Mouse (Mus musculus) skeletal muscle tissue, adult 2 months (tissue): ENCODE data around the gene Mettl24.

ENCODE experiments used
- DNase-seq: peaks from one replicate; pipeline ENCODE4 v3.0.0-alpha.2; 2012; ENCODE audit warnings: low read depth, low spot score

Mettl24 gene

DNA sequence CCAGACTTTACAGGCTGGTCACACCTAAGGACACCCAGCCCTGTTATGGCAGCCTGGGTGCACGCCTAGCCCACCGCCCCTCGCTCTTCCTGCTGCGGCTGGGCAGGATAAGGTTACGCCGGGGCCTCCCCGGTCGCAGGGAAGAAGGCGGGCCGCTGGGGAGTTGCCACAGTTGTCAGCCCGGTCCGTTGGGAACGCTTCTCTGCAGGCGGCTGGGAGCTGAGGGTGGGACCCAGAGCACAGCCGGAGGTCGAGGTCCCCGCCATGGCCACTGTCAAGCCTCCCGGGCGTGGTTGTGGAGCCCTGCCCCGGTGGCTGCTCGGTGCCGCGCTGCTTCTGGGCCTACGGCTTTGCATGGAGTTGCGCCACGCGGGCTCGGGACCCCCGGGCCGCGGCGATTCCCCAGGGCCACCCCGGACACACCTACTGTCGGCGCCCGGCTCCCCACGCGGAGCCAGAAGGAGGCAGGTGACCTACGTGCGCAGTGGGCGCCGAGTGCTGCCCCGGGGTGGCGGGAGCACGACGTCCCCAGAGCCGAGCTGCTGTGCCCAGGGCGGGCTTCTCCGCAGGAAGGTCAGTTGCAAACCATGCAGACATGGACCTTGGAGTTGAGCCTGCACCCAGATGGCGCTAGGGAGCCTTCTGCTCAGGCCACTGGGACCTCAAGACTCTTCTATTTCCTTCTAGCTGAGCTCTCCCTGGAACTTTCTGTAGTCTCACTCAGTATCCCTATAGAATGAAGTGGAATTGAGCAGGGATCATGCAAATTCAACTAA lies at the start of gene Mettl24:
Gene Mettl24, plus strand, starts transcription at position 191 of the 776 bp plus-strand sequence.
- DNase-seq, result peak; percentile 53

DNA sequence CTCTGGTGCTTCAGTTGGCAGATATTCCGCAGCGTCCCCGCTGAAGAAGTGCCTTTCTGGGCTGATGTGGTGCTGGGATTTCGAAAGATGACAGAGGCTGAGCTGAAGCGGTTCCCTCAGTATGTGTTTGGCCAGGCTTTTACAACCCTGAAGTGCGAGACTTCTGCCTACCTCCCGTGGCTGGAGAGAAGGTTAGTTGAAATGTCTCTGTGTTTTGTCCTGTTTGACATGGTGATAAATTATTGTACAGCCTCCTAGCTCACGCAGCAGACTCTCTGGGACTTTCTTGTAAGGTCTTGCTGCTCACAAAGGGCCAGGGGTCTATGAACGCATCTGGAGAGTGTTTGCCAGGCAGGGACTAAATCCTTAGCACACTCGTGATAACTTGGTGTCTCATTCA lies 45.8 kb upstream of the Mettl24 start:
- DNase-seq, result no peak

- no peak for DNase-seq
Observed at GRCm38 (mm10) chr10:40638276-40638675, 44.8 kb upstream of the Mettl24 start.

- DNase-seq, result no peak
Observed at GRCm38 (mm10) chr10:40638823-40639819, 44.0 kb upstream of the Mettl24 start.

GRCm38 (mm10) chr10:40640406-40640805 lies 42.7 kb upstream of the Mettl24 start:
- DNase-seq, result no peak

DNA sequence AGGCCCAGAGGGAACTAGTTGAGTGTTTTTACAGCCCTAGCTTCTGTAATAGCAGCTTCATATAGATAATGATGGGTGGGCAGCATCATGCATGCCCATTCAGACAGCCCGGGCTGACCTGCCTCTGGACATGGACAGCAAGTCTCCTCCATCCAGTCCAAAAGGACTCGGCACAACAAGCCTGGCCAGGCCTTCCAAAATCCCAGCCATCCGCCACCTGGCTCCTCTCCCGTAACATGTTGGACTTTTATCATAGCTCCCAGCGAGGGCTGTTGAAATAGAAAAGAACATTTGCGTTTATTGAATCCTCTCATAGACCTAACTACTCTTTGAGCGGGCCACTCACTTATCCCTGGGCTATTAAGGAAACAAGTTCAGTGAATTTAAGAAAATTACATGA lies 41.2 kb upstream of the Mettl24 start:
- no peak for DNase-seq

- DNase-seq, result no peak
Observed at GRCm38 (mm10) chr10:40643126-40643525, 40.0 kb upstream of the Mettl24 start.

DNA sequence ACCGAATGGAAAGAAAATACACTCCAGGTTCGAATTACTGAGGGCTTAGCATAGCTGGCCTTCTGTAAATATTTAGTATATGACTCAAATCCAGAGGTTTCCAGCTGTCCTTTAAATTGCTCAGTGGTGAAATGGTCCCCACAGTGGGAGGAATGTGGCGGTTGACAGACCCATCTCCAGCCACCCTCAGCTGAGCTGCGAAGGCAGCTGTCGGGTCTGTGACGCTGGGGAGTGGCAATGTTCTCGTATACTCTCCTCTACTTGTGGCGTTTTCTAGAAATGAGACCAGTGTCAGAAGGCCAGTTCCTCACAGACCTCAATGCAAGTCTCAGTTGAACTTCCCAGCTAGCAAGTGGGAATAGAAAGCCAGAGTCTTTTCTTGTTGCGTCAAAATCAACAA lies 38.6 kb upstream of the Mettl24 start:
- DNase-seq, result no peak

DNA sequence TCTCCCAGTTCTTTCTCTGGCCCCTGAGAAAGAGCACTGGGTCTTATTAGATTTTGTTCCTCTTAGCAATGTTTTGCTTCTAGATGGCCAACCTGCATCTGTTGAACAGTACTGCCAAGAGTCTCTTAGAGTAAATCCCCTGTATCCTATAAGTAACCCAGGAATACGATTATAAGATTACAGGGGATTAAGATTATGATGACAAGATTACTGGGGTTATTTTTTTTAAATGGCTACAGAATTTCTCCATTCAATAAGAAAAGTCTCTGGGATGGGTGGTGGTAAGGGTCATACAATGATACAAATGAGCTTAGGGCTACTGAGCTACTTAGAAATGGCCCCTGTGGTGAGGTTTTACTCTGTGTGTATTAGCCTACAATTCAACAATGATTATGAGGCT lies 37.7 kb upstream of the Mettl24 start:
- DNase-seq, result no peak

DNA sequence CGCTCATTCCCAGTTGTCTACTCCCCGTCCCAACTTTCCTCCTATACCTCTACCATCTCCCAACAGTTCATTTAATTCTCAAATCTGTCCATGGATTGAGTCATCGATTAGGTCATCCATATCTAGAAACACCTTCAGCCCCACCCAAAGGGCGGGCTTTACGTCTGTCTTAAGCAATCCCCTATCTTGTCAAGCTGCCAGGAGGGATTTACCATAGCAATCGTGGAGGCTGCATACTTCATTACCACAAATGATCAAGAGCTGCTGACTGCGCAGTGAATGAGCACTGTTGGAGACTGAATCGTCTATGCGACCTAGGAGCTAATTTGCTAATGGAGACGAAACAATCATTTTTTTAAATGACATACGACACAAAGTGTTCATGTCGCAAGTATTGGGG lies 34.3 kb upstream of the Mettl24 start:
- no peak for DNase-seq

DNA sequence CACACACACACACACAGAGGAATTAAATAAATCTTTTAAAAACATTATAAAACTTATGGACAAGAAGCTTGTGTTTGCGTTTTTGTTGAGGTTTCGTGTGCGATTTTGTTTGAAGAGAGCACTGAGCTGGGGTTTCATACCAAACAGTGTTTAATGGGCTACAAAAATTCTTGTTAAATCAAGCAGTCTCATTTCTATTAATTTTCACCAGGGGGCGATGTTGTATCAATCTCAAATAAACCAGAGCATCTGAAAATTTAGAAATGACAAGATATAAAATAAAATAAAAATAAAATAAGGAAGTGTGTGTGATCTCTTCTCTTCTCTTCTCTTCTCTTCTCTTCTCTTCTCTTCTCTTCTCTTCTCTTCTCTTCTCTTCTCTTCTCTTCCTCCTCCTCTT lies 33.4 kb upstream of the Mettl24 start:
- DNase-seq, result no peak

DNA sequence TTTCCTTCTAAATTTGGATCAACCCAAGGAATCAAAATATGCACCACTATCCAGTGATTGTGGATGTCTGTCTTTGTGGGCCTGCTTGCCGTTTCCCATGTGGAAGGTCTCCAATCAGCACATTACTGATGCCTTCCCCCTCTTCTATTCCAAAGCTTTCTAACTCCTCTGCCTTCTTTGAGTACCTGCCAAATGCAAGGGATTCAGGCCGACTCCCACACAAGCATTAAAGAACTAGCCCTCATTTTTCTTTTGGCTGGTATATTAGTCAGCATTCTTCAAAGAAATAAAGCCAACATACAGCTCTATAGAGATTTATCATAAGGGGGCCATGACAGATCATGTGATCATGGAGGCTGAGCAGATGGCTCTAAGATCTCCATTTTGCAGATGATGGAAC lies 31.4 kb upstream of the Mettl24 start:
- DNase-seq, result no peak

DNA sequence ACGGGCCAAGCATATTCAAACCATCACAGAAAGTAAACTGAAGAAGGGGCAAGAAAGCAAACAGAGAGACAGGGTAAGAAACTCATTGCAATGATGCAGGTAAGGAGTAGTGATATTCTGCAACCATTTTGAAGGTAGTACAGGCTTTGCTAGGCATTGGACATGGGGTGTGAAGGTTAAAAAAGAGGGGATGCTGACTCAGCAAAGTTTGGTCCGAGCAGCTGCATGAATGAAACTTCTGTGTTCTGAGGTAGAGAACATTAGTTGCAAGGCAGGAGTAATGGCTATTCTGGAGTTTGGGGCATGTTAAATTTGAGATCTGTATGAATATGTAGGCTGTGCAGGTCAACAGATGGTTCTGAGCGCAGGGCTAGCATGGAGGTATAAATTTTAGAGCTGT lies 17.8 kb upstream of the Mettl24 start:
- no peak for DNase-seq

GRCm38 (mm10) chr10:40666943-40667342 lies 16.1 kb upstream of the Mettl24 start:
- no peak for DNase-seq

DNA sequence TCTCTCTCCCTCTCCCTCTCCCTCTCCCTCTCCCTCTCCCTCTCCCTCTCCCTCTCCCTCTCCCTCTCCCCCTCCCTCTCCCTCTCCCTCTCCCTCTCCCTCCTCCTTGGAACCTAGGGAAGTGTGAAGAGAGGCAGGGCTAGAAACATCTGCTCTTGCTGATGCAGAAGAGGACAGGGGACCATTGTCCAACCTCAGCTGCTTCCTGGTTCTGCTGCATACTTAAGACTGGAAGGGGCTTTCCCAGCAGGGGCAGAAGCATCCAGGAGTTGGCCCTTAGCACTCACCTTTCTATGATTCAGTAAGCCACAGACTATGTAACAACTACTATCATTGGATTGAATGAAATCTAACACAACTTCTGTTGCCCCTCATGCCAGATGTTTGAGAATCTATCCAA lies 14.4 kb upstream of the Mettl24 start:
- no peak for DNase-seq

- no peak for DNase-seq
Observed at GRCm38 (mm10) chr10:40672587-40673296, 10.3 kb upstream of the Mettl24 start.

DNA sequence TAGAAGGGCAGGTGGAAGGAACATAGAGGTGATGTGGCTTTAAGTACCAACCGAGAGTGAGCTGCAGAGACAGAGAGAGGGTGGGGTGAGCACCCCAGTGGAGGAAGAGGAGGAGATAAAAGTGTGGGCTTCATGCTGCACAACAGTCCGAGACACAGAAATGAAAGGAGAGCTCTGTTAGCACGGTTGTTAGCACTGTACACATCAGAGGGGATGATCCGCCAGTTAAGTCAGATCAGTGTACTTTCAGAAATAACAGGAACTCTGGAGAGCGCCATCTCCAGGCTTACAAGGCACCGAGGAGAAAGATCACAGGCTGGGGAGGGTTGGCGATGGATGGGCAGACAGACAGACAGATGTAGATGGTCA lies 9.8 kb upstream of the Mettl24 start:
- no peak for DNase-seq

DNA sequence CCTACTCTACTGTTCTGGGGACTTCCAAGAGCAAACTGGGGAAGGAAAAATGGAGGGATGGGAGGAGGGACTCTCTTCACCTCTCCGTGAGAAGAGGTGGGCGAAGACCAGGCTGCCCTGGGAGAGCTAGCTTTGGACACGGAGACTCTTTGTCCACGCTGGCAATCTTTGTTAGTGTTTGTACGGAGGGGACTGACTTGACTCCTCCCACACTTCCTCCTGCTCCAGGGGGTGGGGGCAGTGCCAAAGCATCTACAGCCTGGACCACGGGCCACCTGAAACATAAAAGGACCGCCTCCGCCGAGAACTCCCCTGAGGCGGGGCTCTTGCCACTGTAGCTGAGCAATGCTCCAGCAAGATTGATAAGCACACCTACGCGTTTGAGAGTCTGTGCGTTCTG lies 8.9 kb upstream of the Mettl24 start:
- DNase-seq, result no peak

DNA sequence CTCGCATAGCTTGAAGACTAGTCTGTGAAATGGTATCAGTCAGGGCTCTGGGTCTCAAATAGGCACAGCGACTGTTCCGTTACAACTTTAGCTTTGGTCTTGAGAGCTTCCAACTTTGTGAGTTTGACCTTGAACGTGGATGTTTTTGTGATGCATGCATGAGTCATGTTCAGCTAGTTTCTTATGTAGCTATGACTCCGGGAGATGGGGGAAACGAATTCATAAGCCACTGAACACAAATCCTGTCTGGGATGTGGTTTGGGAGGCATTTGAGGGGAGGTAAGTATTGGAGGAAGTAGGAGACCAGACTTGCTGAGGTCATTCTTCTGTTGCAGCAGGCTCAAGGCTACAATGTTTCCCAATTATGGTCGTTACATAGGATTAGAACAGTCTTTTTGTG lies 7.2 kb upstream of the Mettl24 start:
- DNase-seq, result no peak

- DNase-seq, result no peak
Observed at GRCm38 (mm10) chr10:40678477-40678876, 4.6 kb upstream of the Mettl24 start.

DNA sequence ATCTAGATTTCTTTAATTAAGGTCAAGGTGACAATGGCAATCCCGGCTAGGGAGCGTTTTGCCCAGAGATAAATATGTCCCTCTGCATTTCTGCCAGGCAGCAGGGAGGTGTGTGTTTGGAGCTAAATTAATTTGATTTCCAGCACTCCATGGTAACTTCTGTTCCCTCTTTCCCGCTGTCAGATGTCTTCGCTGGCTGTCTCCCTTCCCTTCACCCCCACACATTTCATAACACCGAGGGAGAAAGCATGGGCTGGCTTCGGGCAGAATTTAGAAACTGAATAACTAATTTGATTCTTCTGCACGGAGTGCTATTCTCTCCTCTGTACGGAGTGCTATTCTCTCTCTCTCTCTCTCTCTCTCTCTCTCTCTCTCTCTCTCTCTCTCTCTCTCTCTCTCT lies 612 bp upstream of the Mettl24 start:
- no peak for DNase-seq

- DNase-seq, result no peak
Observed at GRCm38 (mm10) chr10:40683868-40684253, 779 bp downstream of the Mettl24 start.
